8 mouse cellular contexts compared by ENCODE assay signal in the genomic region with DNA sequence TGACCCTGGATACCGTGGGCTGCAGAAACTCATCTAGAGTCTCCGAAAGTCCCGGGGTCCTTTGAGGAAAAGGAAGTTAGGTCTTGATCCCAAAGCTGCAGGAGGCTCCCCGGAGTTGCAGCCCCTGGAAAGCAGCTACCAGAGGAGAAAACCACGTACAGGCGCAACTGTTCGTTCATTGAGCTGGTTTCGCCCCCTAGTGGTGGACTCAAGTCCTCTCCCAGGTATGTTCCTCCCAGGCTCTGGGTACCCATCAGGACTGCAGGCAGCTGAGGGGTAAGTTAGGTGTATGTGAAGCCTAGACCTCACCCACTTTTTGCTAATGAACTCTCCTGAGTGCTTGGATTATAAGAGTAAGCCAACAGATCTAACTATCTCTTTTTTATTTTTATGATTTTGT. TPM values are rescaled to one million over a fixed set of nuclear protein-coding genes. Genes with fewer than 3 reads are reported as not detected.
A peak's percentile ranks its signal among the peaks of the same experiment; 100 is the strongest.
DNase-seq lines count a peak whose midpoint lies in the region; ATAC-seq lines count a peak whose summit lies in the region.

No protein-coding gene starts in this region.

- H3K4me3 ChIP-seq in hindbrain, embryonic 10.5 days, result no peak overlapping the region
- no peak overlapping the region for H3K4me3 ChIP-seq in hindbrain, embryonic 16.5 days (ENCODE audit: low read length)
- no peak overlapping the region for H3K4me3 ChIP-seq in forebrain, embryonic 14.5 days (ENCODE audit: low read depth, low read length)
- H3K4me3 ChIP-seq in intestine, embryonic 14.5 days (ENCODE audit: low read depth, low read length), result no peak overlapping the region
- H3K4me3 ChIP-seq in midbrain, embryonic 14.5 days (replicated peaks; ENCODE audit: low read depth, low read length), result no peak overlapping the region

- H3K9ac ChIP-seq in hindbrain, embryonic 16.5 days (ENCODE audit: low read depth, low read length), result no peak overlapping the region
- no peak overlapping the region for H3K9ac ChIP-seq in forebrain, embryonic 14.5 days (ENCODE audit: low read length)
- H3K9ac ChIP-seq in intestine, embryonic 14.5 days (ENCODE audit: low read length), result no peak overlapping the region
- H3K9ac ChIP-seq in midbrain, embryonic 14.5 days (replicated peaks; ENCODE audit: low read length), result no peak overlapping the region

- peak; percentile 71 for DNase-seq in hindbrain, embryonic 10.5 days (ENCODE audit: low spot score)
- DNase-seq in c-Kit-negative CD71-positive TER-119-positive erythroid progenitor cells, embryonic 14.5 days (ENCODE audit: low read depth, low spot score), result peak; percentile 65
- peak; percentile 84 for DNase-seq in forebrain, embryonic 14.5 days (ENCODE audit: low spot score)
- peak; percentile 82 for DNase-seq in intestine, embryonic 14.5 days (ENCODE audit: low spot score)
- peak; percentile 55 to 71 for DNase-seq in left cerebral cortex, postnatal 25 days (ENCODE audit: low spot score in 2 of 2)
- peak; percentile 88 for DNase-seq in midbrain, embryonic 14.5 days
- peak; percentile 36 for DNase-seq in telencephalon, adult 2 months (ENCODE audit: low read depth, low spot score)

- ATAC-seq in hindbrain, embryonic 16.5 days, result no peak
- ATAC-seq in forebrain, embryonic 14.5 days, result no peak
- peak; percentile 67; the same call in 1 of the 2 replicates for ATAC-seq in intestine, embryonic 14.5 days (replicated peaks; ENCODE audit: low FRiP score, low TSS enrichment, low read depth)
- no peak for ATAC-seq in midbrain, embryonic 14.5 days (ENCODE audit: low FRiP score, low TSS enrichment)

- peaks cover 20% of the 10 kb centered on the region for H3K4me1 ChIP-seq in hindbrain, embryonic 10.5 days (replicated peaks)
- no peaks in the 10 kb centered on the region for H3K4me1 ChIP-seq in hindbrain, embryonic 16.5 days (ENCODE audit: control insufficient read depth, insufficient read depth, low read depth, low read length)
- H3K4me1 ChIP-seq in forebrain, embryonic 14.5 days (ENCODE audit: control insufficient read depth, insufficient read depth, low read length), result peaks cover 3% of the 10 kb centered on the region; the same call in 1 of the 2 replicates
- H3K4me1 ChIP-seq in intestine, embryonic 14.5 days (replicated peaks; ENCODE audit: control insufficient read depth, insufficient read depth, low read length), result no peaks in the 10 kb centered on the region
- 0 out of 2 replicates have a peak, but pooled peaks cover 3% of the 10 kb centered on the region for H3K4me1 ChIP-seq in midbrain, embryonic 14.5 days (ENCODE audit: control insufficient read depth, insufficient read depth, low read length)

- intact Hi-C loops in left cerebral cortex, postnatal 25 days (cut with DNase I), result loop anchor here (2.0 kb wide), 1 partner anchor 45 kb away; no protein-coding TSS in a partner anchor

- no peaks in the 10 kb centered on the region for H3K9me3 ChIP-seq in hindbrain, embryonic 10.5 days
- H3K9me3 ChIP-seq in hindbrain, embryonic 16.5 days (ENCODE audit: control insufficient read depth, low read length), result no peaks in the 10 kb centered on the region
- no peaks in the 10 kb centered on the region for H3K9me3 ChIP-seq in forebrain, embryonic 14.5 days (replicated peaks; ENCODE audit: control insufficient read depth, low read length)
- no peaks in the 10 kb centered on the region for H3K9me3 ChIP-seq in intestine, embryonic 14.5 days (ENCODE audit: control insufficient read depth, low read length)
- H3K9me3 ChIP-seq in midbrain, embryonic 14.5 days (ENCODE audit: control insufficient read depth, low read length), result no peaks in the 10 kb centered on the region

- H3K36me3 ChIP-seq in hindbrain, embryonic 10.5 days, result no peaks in the 10 kb centered on the region
- H3K36me3 ChIP-seq in hindbrain, embryonic 16.5 days (ENCODE audit: control insufficient read depth, insufficient read depth, low read length), result no peaks in the 10 kb centered on the region
- H3K36me3 ChIP-seq in forebrain, embryonic 14.5 days (ENCODE audit: control insufficient read depth, insufficient read depth, low read length), result no peaks in the 10 kb centered on the region
- no peaks in the 10 kb centered on the region for H3K36me3 ChIP-seq in intestine, embryonic 14.5 days (ENCODE audit: control insufficient read depth, insufficient read depth, low read length)
- H3K36me3 ChIP-seq in midbrain, embryonic 14.5 days (ENCODE audit: control insufficient read depth, insufficient read depth, low read length), result no peaks in the 10 kb centered on the region

- WGBS in hindbrain, embryonic 10.5 days, result 5% methylated on average over 8 of the region's 8 CpGs
- WGBS in hindbrain, embryonic 16.5 days, result 9% methylated on average over 8 of the region's 8 CpGs
- 10% methylated on average over 8 of the region's 8 CpGs for WGBS in forebrain, embryonic 14.5 days
- WGBS in intestine, embryonic 14.5 days, result 13% methylated on average over 8 of the region's 8 CpGs
- 8% methylated on average over 8 of the region's 8 CpGs for WGBS in midbrain, embryonic 14.5 days

- peaks cover 19% of the 10 kb centered on the region; the same call in 1 of the 2 replicates for H3K27me3 ChIP-seq in hindbrain, embryonic 10.5 days (ENCODE audit: insufficient read depth, poor library complexity, severe bottlenecking)
- no peaks in the 10 kb centered on the region for H3K27me3 ChIP-seq in hindbrain, embryonic 16.5 days (replicated peaks; ENCODE audit: control insufficient read depth, insufficient read depth, low read length)
- no peaks in the 10 kb centered on the region for H3K27me3 ChIP-seq in forebrain, embryonic 14.5 days (replicated peaks; ENCODE audit: control insufficient read depth, insufficient read depth, low read length)
- H3K27me3 ChIP-seq in intestine, embryonic 14.5 days (replicated peaks; ENCODE audit: control insufficient read depth, insufficient read depth, low read length), result 0 out of 2 replicates have a peak, but pooled peaks cover 8% of the 10 kb centered on the region
- no peaks in the 10 kb centered on the region for H3K27me3 ChIP-seq in midbrain, embryonic 14.5 days (ENCODE audit: control insufficient read depth, insufficient read depth, low read length)

- H3K4me2 ChIP-seq in hindbrain, embryonic 16.5 days (ENCODE audit: low read length), result no peak overlapping the region
- H3K4me2 ChIP-seq in forebrain, embryonic 14.5 days (ENCODE audit: low read length), result no peak overlapping the region
- no peak overlapping the region for H3K4me2 ChIP-seq in intestine, embryonic 14.5 days (ENCODE audit: low read length)
- H3K4me2 ChIP-seq in midbrain, embryonic 14.5 days (ENCODE audit: low read length), result no peak overlapping the region

- no peak overlapping the region for H3K27ac ChIP-seq in hindbrain, embryonic 10.5 days
- H3K27ac ChIP-seq in hindbrain, embryonic 16.5 days (ENCODE audit: low read depth, low read length), result no peak overlapping the region
- H3K27ac ChIP-seq in forebrain, embryonic 14.5 days (ENCODE audit: low read depth, low read length), result no peak overlapping the region
- no peak overlapping the region for H3K27ac ChIP-seq in intestine, embryonic 14.5 days (ENCODE audit: low read depth)
- H3K27ac ChIP-seq in midbrain, embryonic 14.5 days (replicated peaks; ENCODE audit: low read depth, low read length), result no peak overlapping the region

RNA-seq across cellular contexts. Expression of a gene that starts 16.1 kb away (rescaled TPM):
- 11.6 and 14.1 TPM in 2 replicates for polyA plus RNA-seq in hindbrain, embryonic 10.5 days (2016; fragmentation: Nextera tagmentation; extraction: Ambion mirVana)
- 2.6 and 5.0 TPM in 2 replicates for polyA plus RNA-seq in hindbrain, embryonic 16.5 days (2015; fragmentation: Nextera tagmentation; extraction: Ambion mirVana)
- 0.84 and 0.99 TPM in 2 replicates for polyA plus RNA-seq in forebrain, embryonic 14.5 days (2014; fragmentation: Nextera tagmentation; extraction: Ambion mirVana)
- 27.5 and 33.8 TPM in 2 replicates for polyA plus RNA-seq in intestine, embryonic 14.5 days (2014; fragmentation: Nextera tagmentation; extraction: Ambion mirVana)
- 1 to 10 TPM; 3.2 to 4.5 TPM for total RNA-seq in left cerebral cortex, postnatal 25 days (2021)
- 1.5 and 1.9 TPM in 2 replicates for polyA plus RNA-seq in midbrain, embryonic 14.5 days (2014; fragmentation: Nextera tagmentation; extraction: Ambion mirVana)

RNA-seq across cellular contexts. Expression of a gene that starts 27.2 kb away (rescaled TPM):
- 3.0 and 3.2 TPM in 2 replicates for polyA plus RNA-seq in hindbrain, embryonic 10.5 days (2016; fragmentation: Nextera tagmentation; extraction: Ambion mirVana)
- polyA plus RNA-seq in hindbrain, embryonic 16.5 days (2015; fragmentation: Nextera tagmentation; extraction: Ambion mirVana), result 0.79 and 1.2 TPM in 2 replicates
- 0.28 and 1.1 TPM in 2 replicates for polyA plus RNA-seq in forebrain, embryonic 14.5 days (2014; fragmentation: Nextera tagmentation; extraction: Ambion mirVana)
- 3.2 and 5.0 TPM in 2 replicates for polyA plus RNA-seq in intestine, embryonic 14.5 days (2014; fragmentation: Nextera tagmentation; extraction: Ambion mirVana)
- total RNA-seq in left cerebral cortex, postnatal 25 days (2021), result under 1 TPM; 0.53 to 0.66 TPM
- 0.28 and 0.82 TPM in 2 replicates for polyA plus RNA-seq in midbrain, embryonic 14.5 days (2014; fragmentation: Nextera tagmentation; extraction: Ambion mirVana)

RNA-seq across cellular contexts. Expression of a gene that starts 52.7 kb away (rescaled TPM):
- polyA plus RNA-seq in hindbrain, embryonic 10.5 days (2016; fragmentation: Nextera tagmentation; extraction: Ambion mirVana), result 4.7 and 5.4 TPM in 2 replicates
- 2.6 and 2.7 TPM in 2 replicates for polyA plus RNA-seq in hindbrain, embryonic 16.5 days (2015; fragmentation: Nextera tagmentation; extraction: Ambion mirVana)
- 2.2 and 2.7 TPM in 2 replicates for polyA plus RNA-seq in forebrain, embryonic 14.5 days (2014; fragmentation: Nextera tagmentation; extraction: Ambion mirVana)
- polyA plus RNA-seq in intestine, embryonic 14.5 days (2014; fragmentation: Nextera tagmentation; extraction: Ambion mirVana), result 8.5 and 10.2 TPM in 2 replicates
- total RNA-seq in left cerebral cortex, postnatal 25 days (2021), result 1 to 10 TPM in 1 of 2 experiments, under 1 TPM in 1; 0.85 to 1.3 TPM
- polyA plus RNA-seq in midbrain, embryonic 14.5 days (2014; fragmentation: Nextera tagmentation; extraction: Ambion mirVana), result 1.6 and 2.1 TPM in 2 replicates

Comparison
In these comparisons a context has a peak if more than half of its experiments do, and no peak if none do; other contexts are left out.
1. DNase-seq: peak in every context shown above with its lines; median percentile 88 in midbrain, embryonic 14.5 days; 84 in forebrain, embryonic 14.5 days; 82 in intestine, embryonic 14.5 days; 71 in hindbrain, embryonic 10.5 days; 65 in c-Kit-negative CD71-positive TER-119-positive erythroid progenitor cells, embryonic 14.5 days; 63 in left cerebral cortex, postnatal 25 days; 36 in telencephalon, adult 2 months.